Mouse (Mus musculus): Measurements from ENCODE around the gene BC037034. TPM values are rescaled to one million over a fixed set of nuclear protein-coding genes. Genes with fewer than 3 reads are reported as not detected.

BC037034 gene
- 60.0 and 79.7 TPM in 2 replicates for polyA plus RNA-seq (2012; rRNA removed)

GRCm38 (mm10) chr5:138263260-138264206 is at the start of gene BC037034:
BC037034 (minus strand) TSS chr5:138264033.

DNA sequence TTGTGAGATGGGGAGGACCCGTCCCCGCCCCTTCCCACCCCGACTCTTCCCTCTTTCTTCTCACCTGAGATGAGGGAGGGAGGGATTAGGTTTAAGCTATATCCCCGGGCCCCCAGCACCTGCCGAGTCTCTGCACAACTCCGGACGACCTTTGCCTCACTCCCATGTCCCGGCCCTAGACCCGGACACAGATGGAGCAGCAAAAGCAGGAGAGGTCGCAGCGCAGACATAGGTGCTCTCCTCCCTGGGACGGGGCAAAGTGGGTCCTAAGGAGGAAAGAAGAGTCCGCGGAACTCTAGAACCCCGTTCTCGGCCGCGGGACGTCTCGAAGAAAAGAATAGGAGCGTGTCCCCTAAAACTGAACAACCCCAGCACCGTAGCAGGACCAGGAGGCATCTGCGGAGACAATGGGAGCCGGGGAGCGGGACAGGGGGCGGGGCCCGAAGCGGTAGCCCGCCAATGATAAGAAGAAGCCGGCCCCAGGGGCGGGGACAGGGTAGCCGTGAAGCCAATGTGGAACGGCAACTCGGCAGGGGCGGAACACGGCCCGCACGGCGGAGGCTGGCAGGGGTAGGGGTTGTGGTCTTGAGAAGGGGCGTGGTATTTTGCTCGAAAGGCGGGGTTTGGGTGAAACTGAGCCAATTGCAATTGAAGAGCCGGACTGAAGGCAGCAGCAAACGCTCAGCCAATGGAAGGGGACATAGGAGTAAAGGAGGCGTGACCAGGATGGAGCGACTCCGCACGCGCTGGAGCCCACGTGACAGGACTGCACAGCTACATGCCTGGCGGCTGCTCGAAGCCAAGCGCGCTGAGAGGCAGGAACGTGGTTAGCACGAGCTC is 16.0 kb upstream of the BC037034 start, which contains the start of the genes Gm43720, Gpc2 and Stag3:
Gene Gm43720, minus strand, starts transcription at position 374 of the 840 bp plus-strand sequence.
Gene Gpc2, minus strand, starts transcription at position 421 of the 840 bp plus-strand sequence.
Gene Stag3, plus strand, starts transcription at position 656 of the 840 bp plus-strand sequence.

GRCm38 (mm10) chr5:138272409-138272923 is 8.6 kb upstream of the BC037034 start, which contains the start of gene Gal3st4:
Gal3st4 (minus strand) TSS chr5:138272840.

DNA sequence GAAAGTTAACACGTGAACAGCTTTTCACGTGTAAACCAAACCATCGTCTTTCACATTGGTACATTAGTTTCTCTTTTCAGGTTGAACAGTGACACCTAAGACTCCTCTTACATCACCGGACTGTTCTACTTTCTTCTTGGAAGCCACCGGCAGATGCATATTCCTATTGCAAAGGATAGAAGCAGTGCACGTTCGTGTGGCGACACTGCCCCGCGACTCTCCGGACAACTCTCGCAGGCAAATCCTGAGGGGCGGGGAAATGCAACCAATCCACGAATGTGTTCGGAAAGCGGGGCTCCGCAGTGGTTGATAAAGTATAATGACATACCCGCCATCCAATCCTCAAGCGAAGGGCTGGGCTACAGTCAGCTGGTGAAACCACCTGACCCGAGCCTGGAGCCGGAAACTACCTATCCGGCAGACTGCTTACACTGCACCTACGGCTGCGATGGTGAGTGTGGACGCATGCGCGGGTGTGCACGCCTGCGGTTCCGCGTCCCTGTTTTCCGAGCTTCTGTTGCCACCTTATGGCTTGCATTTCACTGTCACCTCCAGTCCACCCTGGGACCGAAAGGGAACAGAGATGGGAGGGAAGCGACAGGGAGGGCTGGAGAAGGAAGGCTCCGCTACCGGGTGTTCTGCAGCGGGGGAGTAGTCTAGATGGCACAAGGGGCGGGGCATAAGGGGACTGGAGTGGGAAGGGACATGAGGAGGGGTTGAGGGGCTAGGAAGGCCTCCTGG is 8.3 kb downstream of the BC037034 start, which contains the start of gene Lamtor4:
Gene Lamtor4, plus strand, starts transcription at position 130 of the 741 bp plus-strand sequence.

DNA sequence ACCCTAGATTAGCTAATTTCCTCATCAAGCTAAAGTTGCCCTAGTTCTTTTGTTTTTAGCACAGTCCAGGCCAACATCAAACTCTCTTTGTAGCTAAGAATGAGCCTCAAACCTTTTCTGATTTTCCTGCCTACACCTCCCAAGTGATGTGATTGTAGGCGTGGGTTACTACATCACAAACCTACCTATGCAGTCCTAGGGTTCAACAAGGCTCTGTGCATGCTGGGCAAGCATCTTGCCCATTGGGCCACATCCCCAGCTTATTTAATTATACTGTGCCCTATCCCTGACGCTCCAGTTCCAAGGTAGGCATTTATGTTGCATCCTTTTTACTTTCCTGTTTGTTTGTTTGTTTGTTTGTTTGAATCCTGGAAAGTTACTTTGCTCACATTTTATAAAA is 38.1 kb downstream of the BC037034 start, which contains the start of gene Nxpe5:
Gene Nxpe5, plus strand, starts transcription at position 199 of the 400 bp plus-strand sequence.

Other genes starting within 250 kb of the BC037034 start
- gene Smok3a, start 242.8 kb downstream of the BC037034 start, polyA plus RNA-seq (2012; rRNA removed), result not detected in 2 replicates
- not detected in 2 replicates for gene Smok3b, start 242.6 kb downstream of the BC037034 start, polyA plus RNA-seq (2012; rRNA removed)
- gene Smok3c, start 210.8 kb downstream of the BC037034 start, polyA plus RNA-seq (2012; rRNA removed), result not detected in 2 replicates
- gene Zkscan1, start 178.9 kb downstream of the BC037034 start, polyA plus RNA-seq (2012; rRNA removed), result 3.5 and 4.0 TPM in 2 replicates
- 5.9 and 6.5 TPM in 2 replicates for gene Zscan21, start 147.1 kb downstream of the BC037034 start, polyA plus RNA-seq (2012; rRNA removed)
- 2.3 and 2.9 TPM in 2 replicates for gene Zfp113, start 108.3 kb downstream of the BC037034 start, polyA plus RNA-seq (2012; rRNA removed)
- 61.9 and 65.8 TPM in 2 replicates for gene Cops6, start 103.0 kb downstream of the BC037034 start, polyA plus RNA-seq (2012; rRNA removed)
- gene Ap4m1, start 92.0 kb downstream of the BC037034 start, polyA plus RNA-seq (2012; rRNA removed), result 24.4 and 31.9 TPM in 2 replicates
- gene Mcm7, start 91.6 kb downstream of the BC037034 start, polyA plus RNA-seq (2012; rRNA removed), result 24.7 and 26.8 TPM in 2 replicates
- 39.3 and 55.2 TPM in 2 replicates for gene Taf6, start 76.6 kb downstream of the BC037034 start, polyA plus RNA-seq (2012; rRNA removed)
- 2.9 and 3.3 TPM in 2 replicates for gene Cnpy4, start 76.5 kb downstream of the BC037034 start, polyA plus RNA-seq (2012; rRNA removed)
- 7.7 and 9.6 TPM in 2 replicates for gene Mblac1, start 69.7 kb downstream of the BC037034 start, polyA plus RNA-seq (2012; rRNA removed)
- gene Nxpe5, start 38.1 kb downstream of the BC037034 start, polyA plus RNA-seq (2012; rRNA removed), result 1.8 and 2.0 TPM in 2 replicates
- gene Lamtor4, start 8.6 kb downstream of the BC037034 start, polyA plus RNA-seq (2012; rRNA removed), result 176 and 202 TPM in 2 replicates
- gene Gal3st4, start 8.8 kb upstream of the BC037034 start, polyA plus RNA-seq (2012; rRNA removed), result 0.52 and 0.76 TPM in 2 replicates
- gene Gm43720, start 15.9 kb upstream of the BC037034 start, polyA plus RNA-seq (2012; rRNA removed), result not detected in 2 replicates
- gene Gpc2, start 16.0 kb upstream of the BC037034 start, polyA plus RNA-seq (2012; rRNA removed), result 2.2 and 3.5 TPM in 2 replicates
- gene Stag3, start 16.2 kb upstream of the BC037034 start, polyA plus RNA-seq (2012; rRNA removed), result 0.50 and 0.75 TPM in 2 replicates
- gene Pvrig, start 77.9 kb upstream of the BC037034 start, polyA plus RNA-seq (2012; rRNA removed), result 0.38 TPM in 1 of 2 replicates, not detected in the other
- gene Zfp157, start 177.4 kb upstream of the BC037034 start, polyA plus RNA-seq (2012; rRNA removed), result 1.6 TPM in 2 replicates

All from colon, adult 2 months (tissue).